Mouse (Mus musculus): ENCODE results near the gene Ttc25. TPM values are rescaled to one million over a fixed set of nuclear protein-coding genes. Genes with fewer than 3 reads are reported as not detected.

Ttc25 gene
- polyA plus RNA-seq, 1 experiment from 2014 or later: 1.9 TPM

DNA sequence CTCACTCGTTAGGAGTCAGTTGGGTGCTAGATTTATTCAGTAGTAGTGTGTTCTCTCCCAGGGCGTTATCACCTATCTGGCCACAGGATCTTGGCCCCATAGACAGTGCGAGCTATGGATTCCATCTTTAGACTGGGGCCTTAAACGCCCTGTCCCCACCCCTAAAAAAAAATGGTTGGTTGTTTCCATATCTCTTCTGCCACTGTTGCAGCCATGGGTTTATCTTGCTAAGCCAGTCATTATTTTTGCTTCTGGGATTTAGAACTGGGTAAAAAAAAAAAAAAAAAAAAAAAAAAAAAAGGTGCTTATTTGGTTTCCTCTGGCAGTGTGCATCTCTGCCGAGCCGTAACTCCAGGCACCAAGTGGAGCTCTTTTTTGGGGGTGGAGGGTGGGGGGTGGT, 19.3 kb downstream of the Ttc25 start:
- Histone ChIP-seq H3K9me3 (replicated peaks) (no peaks in the 10 kb centered on the region), H3K27me3 (ENCODE audit: low read depth, poor library complexity, severe bottlenecking) (no peaks in the 10 kb centered on the region), H3K36me3 (no peaks in the 10 kb centered on the region), H3K4me1 (peaks cover 9% of the 10 kb centered on the region), H3K4me3 (no peak overlapping the region), H3K27ac (replicated peaks) (no peak overlapping the region)
- DNase-seq (ENCODE audit: low spot score): no peak
- 93% methylated on average over 6 of the region's 6 CpGs for WGBS

DNA sequence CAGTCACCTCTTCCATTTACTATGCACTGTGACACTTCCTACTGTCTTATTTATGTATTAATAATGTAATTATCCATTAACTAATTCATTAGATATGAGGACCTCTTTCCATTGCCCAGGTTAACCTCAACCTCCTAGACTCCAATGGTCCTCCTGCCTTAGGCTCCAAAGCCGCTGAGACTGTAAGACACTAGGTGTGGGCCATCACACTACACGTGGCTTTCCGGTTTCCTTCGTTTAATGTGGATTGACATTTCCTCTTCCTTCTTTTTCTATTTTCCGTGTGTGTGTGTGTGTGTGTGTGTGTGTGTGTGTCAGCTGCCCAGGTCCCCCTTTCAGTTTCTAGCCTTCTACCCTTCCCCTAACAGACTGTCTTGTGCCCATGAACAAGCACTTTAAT, 21.8 kb downstream of the Ttc25 start:
- peaks cover 18% of the 10 kb centered on the region for H3K4me1 ChIP-seq
- no peak overlapping the region for H3K27ac ChIP-seq (replicated peaks)
- no peaks in the 10 kb centered on the region for H3K36me3 ChIP-seq
- DNase-seq (ENCODE audit: low spot score): no peak
- H3K4me3 ChIP-seq: no peak overlapping the region
- 86% methylated on average over 5 of the region's 5 CpGs for WGBS
- no peaks in the 10 kb centered on the region for H3K9me3 ChIP-seq (replicated peaks)
- peaks cover 18% of the 10 kb centered on the region for H3K27me3 ChIP-seq (ENCODE audit: low read depth, poor library complexity, severe bottlenecking)

DNA sequence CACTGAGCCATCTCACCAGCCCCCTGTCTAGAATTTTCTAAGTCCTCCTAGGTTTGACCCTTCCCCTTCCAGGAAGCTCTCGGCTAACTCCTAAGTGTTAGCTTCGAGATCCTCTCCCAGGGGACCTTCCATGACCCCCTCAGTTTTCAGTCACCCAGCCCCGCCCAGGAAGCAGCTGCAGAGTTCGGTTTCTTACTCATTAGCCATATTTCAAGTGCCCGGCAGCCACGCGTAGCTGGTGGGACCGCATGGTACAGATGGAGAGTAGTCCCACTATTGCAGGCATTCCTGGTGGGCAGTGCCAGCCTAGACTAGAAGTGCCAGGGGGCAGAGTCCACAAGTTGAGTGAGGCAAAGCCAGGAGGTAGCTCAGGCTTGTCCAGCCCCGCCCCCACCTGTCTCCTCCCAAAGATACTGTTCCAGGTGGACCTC, 22.4 kb downstream of the Ttc25 start:
- Histone ChIP-seq H3K4me1 (peaks cover 18% of the 10 kb centered on the region), H3K27ac (replicated peaks) (no peak overlapping the region), H3K36me3 (no peaks in the 10 kb centered on the region), H3K27me3 (ENCODE audit: low read depth, poor library complexity, severe bottlenecking) (peaks cover 24% of the 10 kb centered on the region), H3K4me3 (no peak overlapping the region), H3K9me3 (replicated peaks) (no peaks in the 10 kb centered on the region)
- no peak for DNase-seq (ENCODE audit: low spot score)
- WGBS: 78% methylated on average over 9 of the region's 9 CpGs

DNA sequence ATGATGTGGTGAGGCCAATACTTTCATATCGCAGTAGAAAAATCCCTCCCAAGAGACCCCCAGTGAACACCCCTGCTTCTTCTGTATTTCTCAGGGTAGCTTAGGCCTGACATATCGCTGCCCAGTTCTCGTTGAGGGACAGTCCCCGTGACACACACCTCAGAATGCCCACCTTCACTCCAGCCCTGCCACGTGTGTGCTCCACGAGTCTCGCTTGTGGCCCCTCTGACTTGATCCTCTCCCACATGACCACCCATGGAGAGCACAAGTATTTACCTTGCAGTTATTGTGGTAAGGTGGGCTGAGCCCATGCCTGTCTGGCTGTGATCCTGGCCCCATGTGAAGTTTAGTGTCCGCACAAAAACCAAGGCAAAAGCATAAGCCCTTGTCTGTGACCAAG, 23.3 kb downstream of the Ttc25 start:
- Histone ChIP-seq H3K9me3 (replicated peaks) (no peaks in the 10 kb centered on the region), H3K36me3 (no peaks in the 10 kb centered on the region), H3K4me3 (no peak overlapping the region), H3K27ac (replicated peaks) (no peak overlapping the region), H3K4me1 (peaks cover 18% of the 10 kb centered on the region), H3K27me3 (ENCODE audit: low read depth, poor library complexity, severe bottlenecking) (peaks cover 26% of the 10 kb centered on the region)
- WGBS: 86% methylated on average over 8 of the region's 8 CpGs
- DNase-seq (ENCODE audit: low spot score): no peak

DNA sequence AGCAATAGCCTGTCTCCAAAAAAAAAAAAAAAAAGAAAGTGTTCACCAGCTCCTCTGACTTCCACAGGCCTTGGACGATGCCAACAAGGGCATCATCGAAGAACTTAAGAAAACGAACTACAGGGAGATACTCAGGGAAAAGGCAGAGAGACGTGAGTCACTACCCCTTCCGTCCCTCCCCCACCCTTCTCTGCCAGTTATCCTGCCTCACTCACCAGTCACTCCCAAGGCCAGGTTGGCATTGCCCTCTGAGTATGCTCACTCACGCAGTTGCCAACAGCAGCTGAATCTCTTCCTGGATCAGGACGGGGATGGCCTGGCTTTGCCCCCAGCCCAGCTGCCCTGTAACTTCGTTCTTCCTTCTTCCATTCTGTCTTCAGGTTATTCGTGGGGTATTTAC, 24.4 kb downstream of the Ttc25 start:
- WGBS: 70% methylated on average over 9 of the region's 9 CpGs
- H3K27me3 ChIP-seq (ENCODE audit: low read depth, poor library complexity, severe bottlenecking): peaks cover 26% of the 10 kb centered on the region
- peaks cover 21% of the 10 kb centered on the region for H3K4me1 ChIP-seq
- no peak overlapping the region for H3K4me3 ChIP-seq
- no peaks in the 10 kb centered on the region for H3K9me3 ChIP-seq (replicated peaks)
- DNase-seq (ENCODE audit: low spot score): no peak
- H3K27ac ChIP-seq (replicated peaks): no peak overlapping the region
- no peaks in the 10 kb centered on the region for H3K36me3 ChIP-seq

DNA sequence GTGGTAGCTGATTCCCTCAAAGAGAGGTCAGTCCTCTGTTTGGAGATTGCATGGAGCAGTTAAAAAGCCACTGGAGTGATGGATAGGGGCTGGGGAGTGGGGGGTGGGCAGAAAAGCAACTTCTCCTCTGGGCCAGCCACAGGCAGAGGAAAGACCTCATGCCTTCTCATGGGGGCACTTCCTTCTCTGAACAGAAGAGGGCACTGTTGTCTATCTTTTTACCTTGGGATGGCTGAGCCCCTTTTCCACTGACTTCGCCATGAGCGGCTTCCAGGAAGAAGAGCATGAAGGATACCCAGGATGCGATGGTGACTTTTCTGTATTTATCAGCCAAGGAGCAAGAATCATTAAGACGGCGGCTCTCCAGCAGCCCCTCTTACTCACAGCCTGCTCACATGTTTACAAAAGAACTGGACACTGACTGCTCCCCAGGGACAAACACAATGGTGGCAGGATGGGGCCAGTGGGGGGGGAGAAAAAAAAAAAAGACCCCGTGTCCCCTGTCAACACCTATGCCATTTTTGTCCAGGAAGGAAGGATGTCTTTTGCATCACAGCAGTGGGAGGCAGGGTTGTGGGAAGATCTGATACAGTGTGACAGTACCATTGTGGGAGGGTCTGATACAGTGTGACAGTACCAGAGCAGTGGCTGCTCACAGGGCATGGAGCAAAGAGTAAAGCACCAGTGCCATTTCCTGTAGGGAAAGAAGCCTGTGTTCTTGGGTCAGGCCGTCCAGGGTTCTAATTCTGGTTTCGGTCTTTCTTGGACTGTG, 25.2 kb downstream of the Ttc25 start:
- Histone ChIP-seq H3K27me3 (ENCODE audit: low read depth, poor library complexity, severe bottlenecking) (peaks cover 28% of the 10 kb centered on the region), H3K9me3 (replicated peaks) (no peaks in the 10 kb centered on the region), H3K4me1 (peaks cover 29% of the 10 kb centered on the region), H3K27ac (replicated peaks) (no peak overlapping the region), H3K4me3 (peak overlapping the region; percentile 43), H3K36me3 (no peaks in the 10 kb centered on the region)
- WGBS: 9% methylated on average over 8 of the region's 8 CpGs
- DNase-seq (ENCODE audit: low spot score): peak; percentile 73

DNA sequence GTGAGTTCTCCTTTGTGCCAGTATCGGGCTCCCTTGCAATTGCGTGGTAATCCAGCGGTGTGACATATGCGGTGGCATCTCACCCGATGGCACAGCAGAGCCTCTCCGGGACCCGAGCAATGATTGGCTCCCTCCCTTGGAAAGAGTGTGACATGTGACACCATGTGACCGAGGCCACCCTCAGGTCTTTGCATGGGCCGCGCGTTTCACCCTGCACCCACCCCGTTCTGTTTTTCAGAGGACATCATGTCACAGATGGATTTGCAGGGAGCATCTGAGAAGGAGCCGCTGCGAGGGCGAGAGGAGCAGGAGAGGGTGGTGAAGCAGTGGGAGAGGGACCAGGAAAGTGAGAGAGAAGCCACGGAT, 25.8 kb downstream of the Ttc25 start:
- H3K4me1 ChIP-seq: peaks cover 35% of the 10 kb centered on the region
- H3K36me3 ChIP-seq: no peaks in the 10 kb centered on the region; the same call in 1 of the 2 replicates
- WGBS: 9% methylated on average over 16 of the region's 16 CpGs
- peak overlapping the region; percentile 43 for H3K4me3 ChIP-seq
- no peak overlapping the region for H3K27ac ChIP-seq (replicated peaks)
- DNase-seq (ENCODE audit: low spot score): peak; percentile 36
- no peaks in the 10 kb centered on the region for H3K9me3 ChIP-seq (replicated peaks)
- H3K27me3 ChIP-seq (ENCODE audit: low read depth, poor library complexity, severe bottlenecking): peaks cover 33% of the 10 kb centered on the region

DNA sequence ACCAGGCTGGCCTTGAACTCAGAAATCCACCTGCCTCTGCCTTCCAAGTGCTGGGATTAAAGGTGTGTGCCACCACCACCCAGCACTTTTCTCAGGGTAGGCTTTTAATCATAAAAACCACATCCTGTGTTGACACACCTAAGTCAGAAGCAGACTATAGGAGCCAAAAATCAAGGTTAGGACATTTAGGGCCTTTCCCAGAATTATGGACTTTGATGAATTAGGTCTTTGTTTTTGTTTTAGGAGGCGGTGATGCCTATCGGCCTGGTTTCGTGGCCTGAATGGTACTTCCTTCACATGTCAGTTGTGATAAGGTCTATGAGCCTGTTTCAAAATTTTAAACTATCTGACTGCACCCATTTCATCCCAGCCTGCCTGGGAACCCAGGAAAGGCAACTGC, 28.8 kb downstream of the Ttc25 start:
- DNase-seq (ENCODE audit: low spot score): no peak
- Histone ChIP-seq H3K4me1 (peaks cover 38% of the 10 kb centered on the region), H3K27me3 (ENCODE audit: low read depth, poor library complexity, severe bottlenecking) (peaks cover 37% of the 10 kb centered on the region), H3K9me3 (replicated peaks) (no peaks in the 10 kb centered on the region), H3K4me3 (peak overlapping the region; percentile 80), H3K36me3 (peaks cover 26% of the 10 kb centered on the region), H3K27ac (replicated peaks) (no peak overlapping the region)
- 93% methylated on average over 3 of the region's 3 CpGs for WGBS

DNA sequence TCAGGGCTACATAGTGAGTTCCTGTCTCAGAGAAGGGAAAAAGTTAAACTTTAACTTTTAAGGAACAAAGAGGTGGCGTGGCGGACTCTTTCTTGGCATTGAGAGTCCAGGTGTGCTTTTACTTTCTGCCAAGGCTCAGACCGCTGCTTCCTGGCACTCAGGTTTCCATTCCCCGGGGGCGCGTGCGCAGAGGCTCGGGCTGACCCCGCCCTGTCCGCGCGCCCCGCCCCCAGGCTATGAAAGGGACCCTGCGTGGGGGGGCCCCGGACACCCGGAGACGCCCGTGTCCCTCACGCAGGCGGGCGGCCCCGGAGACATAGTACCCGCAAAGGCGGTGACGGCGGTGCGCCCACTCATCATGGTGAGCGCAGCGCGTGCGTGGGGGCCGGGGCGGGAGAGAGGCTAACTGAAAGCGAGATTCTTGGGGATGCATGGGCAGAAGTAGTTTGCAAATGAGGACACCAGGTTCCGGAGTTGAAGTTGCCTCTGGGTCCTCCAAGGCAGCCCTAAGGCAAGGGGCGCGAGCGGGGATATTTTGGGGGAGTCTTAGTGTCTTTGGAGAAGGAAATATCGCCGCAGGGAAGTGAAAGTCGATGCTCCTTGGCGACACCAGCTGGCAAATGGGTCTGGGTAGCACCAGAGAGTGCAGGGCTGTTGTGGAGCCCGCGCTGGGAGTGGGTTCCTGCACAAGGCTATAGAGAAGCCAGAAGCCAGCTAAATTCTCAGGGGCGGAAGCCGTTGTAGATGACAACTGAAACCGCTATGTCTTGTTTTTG, 29.5 kb downstream of the Ttc25 start, which contains the start of gene Cnp:
Gene Cnp (plus strand): TSS at position 197 of the 776 bp plus-strand sequence.
- Histone ChIP-seq H3K36me3 (peaks cover 33% of the 10 kb centered on the region), H3K4me3 (peak within 1 kb of the TSS; percentile 80), H3K27me3 (ENCODE audit: low read depth, poor library complexity, severe bottlenecking) (peaks cover 37% of the 10 kb centered on the region), H3K9me3 (replicated peaks) (no peaks in the 10 kb centered on the region), H3K27ac (replicated peaks) (peak within 1 kb of the TSS; percentile 80), H3K4me1 (peaks cover 38% of the 10 kb centered on the region)
- DNase-seq (ENCODE audit: low spot score): peak; percentile 60
- WGBS: 3% methylated on average over 47 of the region's 47 CpGs

DNA sequence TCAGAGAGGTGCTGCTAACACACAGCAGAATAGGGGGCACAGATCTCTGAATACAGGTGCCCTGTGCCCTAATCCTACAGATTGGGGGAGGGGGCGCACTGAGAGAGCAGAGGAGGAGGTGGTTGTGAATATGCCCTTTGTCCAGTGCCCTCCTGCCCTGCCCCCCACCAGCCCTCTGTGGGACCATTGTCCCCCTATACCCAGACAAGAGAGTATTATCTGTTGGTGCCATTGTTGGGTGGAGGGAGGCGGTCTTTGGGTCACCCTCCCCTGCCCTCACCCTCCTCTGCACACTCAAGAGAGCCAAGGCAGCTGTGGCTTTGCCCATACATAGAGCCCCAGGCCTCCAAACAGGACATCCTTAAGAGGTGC, 30.1 kb downstream of the Ttc25 start:
- Histone ChIP-seq H3K4me1 (peaks cover 35% of the 10 kb centered on the region), H3K4me3 (peak overlapping the region; percentile 80), H3K9me3 (replicated peaks) (no peaks in the 10 kb centered on the region), H3K36me3 (peaks cover 39% of the 10 kb centered on the region), H3K27me3 (ENCODE audit: low read depth, poor library complexity, severe bottlenecking) (peaks cover 37% of the 10 kb centered on the region), H3K27ac (replicated peaks) (peak overlapping the region; percentile 80)
- peak; percentile 25 for DNase-seq (ENCODE audit: low spot score)
- WGBS: 21% methylated on average over 2 of the region's 2 CpGs

DNA sequence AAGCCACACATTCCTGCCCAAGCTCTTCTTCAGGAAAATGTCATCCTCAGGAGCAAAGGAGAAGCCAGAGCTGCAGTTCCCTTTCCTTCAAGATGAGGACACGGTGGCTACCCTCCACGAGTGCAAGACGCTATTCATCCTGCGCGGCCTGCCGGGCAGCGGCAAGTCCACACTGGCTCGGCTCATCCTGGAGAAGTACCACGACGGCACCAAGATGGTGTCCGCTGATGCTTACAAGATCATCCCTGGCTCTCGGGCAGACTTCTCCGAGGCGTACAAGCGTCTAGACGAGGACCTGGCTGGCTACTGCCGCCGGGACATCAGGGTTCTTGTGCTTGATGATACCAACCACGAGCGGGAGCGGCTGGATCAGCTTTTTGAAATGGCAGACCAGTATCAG, 30.8 kb downstream of the Ttc25 start:
- H3K36me3 ChIP-seq: peaks cover 46% of the 10 kb centered on the region
- H3K27ac ChIP-seq (replicated peaks): peak overlapping the region; percentile 33; the same call in 1 of the 2 replicates
- peaks cover 29% of the 10 kb centered on the region for H3K27me3 ChIP-seq (ENCODE audit: low read depth, poor library complexity, severe bottlenecking)
- H3K4me3 ChIP-seq: 0 out of 2 replicates have a peak overlapping the region, but pooled peaks have one; percentile 80
- WGBS: 67% methylated on average over 21 of the region's 21 CpGs
- no peak for DNase-seq (ENCODE audit: low spot score)
- no peaks in the 10 kb centered on the region for H3K9me3 ChIP-seq (replicated peaks)
- peaks cover 27% of the 10 kb centered on the region for H3K4me1 ChIP-seq

DNA sequence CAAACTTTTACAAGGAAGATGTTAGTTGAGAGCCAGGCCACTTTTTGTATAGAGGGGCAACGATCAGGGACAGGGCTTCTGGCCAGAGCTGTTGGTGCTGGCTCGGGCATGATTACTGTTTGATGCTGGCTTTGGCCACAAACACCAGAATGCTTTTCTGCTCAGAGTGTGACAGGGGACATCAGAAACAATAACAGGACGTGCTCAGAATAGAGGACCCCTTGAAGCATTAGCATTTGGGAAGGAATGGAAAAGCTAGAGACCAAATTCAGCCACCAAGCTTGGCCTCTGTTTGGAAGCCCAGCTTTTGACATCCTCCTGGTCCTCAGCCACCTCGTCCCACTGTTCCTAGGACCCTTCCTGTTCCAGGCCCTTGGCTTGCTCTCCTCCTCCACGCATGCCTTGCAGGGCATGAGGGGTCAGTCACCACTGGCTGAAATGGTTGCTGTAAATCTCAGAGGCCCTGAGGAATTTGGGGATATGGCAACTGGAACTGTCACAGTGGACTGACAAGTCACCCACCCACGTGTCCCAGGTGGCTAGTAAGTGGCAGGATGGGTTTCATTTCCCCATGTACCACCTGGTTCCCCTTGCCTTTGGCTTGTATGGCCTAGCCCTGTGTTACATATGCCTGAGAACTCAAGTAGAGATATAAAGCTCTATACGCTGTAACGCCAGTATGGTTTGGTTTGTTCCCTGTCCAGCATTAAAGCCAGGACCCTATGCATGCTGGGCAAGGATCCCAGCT, 32.6 kb downstream of the Ttc25 start:
- Histone ChIP-seq H3K36me3 (peaks cover 64% of the 10 kb centered on the region), H3K4me3 (no peak overlapping the region), H3K27ac (replicated peaks) (no peak overlapping the region), H3K4me1 (peaks cover 20% of the 10 kb centered on the region), H3K27me3 (ENCODE audit: low read depth, poor library complexity, severe bottlenecking) (peaks cover 11% of the 10 kb centered on the region), H3K9me3 (replicated peaks) (no peaks in the 10 kb centered on the region)
- WGBS: 84% methylated on average over 8 of the region's 8 CpGs
- DNase-seq (ENCODE audit: low spot score): no peak

All from midbrain, embryonic 10.5 days (tissue).